Mouse (Mus musculus) stomach, embryonic 14.5 days (tissue): ENCODE measurements at regions not wholly inside any gene's neighbourhood (a gene's known extent, or its start where the extent isn't known, plus 50 kb on each side); places are given as distances from the start of the nearest gene placed in this dataset.
"Not testable (repeated sequence)": the region's sequence is repeated elsewhere in the genome, so short reads cannot be mapped to it uniquely, and the experiment has no call there.

ENCODE experiments used
- ATAC-seq: fragments of 200-750 bp; cut with Nextera tagmentation; 2 replicates; pipeline ENCODE4 v1.8.0; 2017; ENCODE audit warnings: low read depth, moderate TSS enrichment; ENCODE audit not compliant: insufficient number of reproducible peaks, insufficient read depth, low FRiP score
- H3K27ac ChIP-seq: fragments of 300-500 bp; sonication (generic); 2 replicates; pipeline ENCODE4 v1.5.1; 2014; ENCODE audit warnings: mild to moderate bottlenecking, low read length, moderate library complexity, mixed read lengths
- H3K27me3 ChIP-seq: fragments of 300-500 bp; sonication (generic); 2 replicates; pipeline ENCODE4 v1.6.1; 2014; ENCODE audit warnings: low read length, control low read depth, mixed read lengths; ENCODE audit not compliant: control insufficient read depth, insufficient read depth
- H3K36me3 ChIP-seq: fragments of 300-500 bp; sonication (generic); 2 replicates; pipeline ENCODE4 v1.6.1; 2014; ENCODE audit warnings: mild to moderate bottlenecking, control low read depth, low read length, moderate library complexity, mixed read lengths; ENCODE audit not compliant: control insufficient read depth, insufficient read depth
- H3K4me1 ChIP-seq: fragments of 300-500 bp; sonication (generic); 2 replicates; pipeline ENCODE4 v1.6.1; 2014; ENCODE audit warnings: low read length, control low read depth, mixed read lengths; ENCODE audit not compliant: control insufficient read depth, insufficient read depth
- H3K4me2 ChIP-seq: fragments of 300-500 bp; sonication (generic); replicated peaks from 2 replicates; pipeline ENCODE4 v1.6.1; 2014; ENCODE audit warnings: low read depth, low read length, control low read depth
- H3K4me3 ChIP-seq: fragments of 300-500 bp; sonication (generic); 2 replicates; pipeline ENCODE4 v1.5.1; 2014; ENCODE audit warnings: low read depth, low read length, control low read depth
- H3K9ac ChIP-seq: fragments of 300-500 bp; sonication (generic); replicated peaks from 2 replicates; pipeline ENCODE4 v1.6.1; 2014; ENCODE audit warnings: low read depth, mild to moderate bottlenecking, control low read depth, low read length, moderate library complexity, mixed read lengths
- H3K9me3 ChIP-seq: fragments of 300-500 bp; sonication (generic); 2 replicates; pipeline ENCODE4 v1.6.1; 2016; ENCODE audit warnings: low read depth, low read length, control low read depth; ENCODE audit not compliant: control insufficient read depth
- WGBS: fragments of 180-500 bp; shearing (Covaris S2); extraction: QIAGEN DNeasy Blood & Tissue Kit; methylation state at CpG from one replicate; pipeline ENCODE4 v1.1.7; 2014; 5-methylcytosine and 5-hydroxymethylcytosine counted together

- no peak for ATAC-seq
- no peaks in the 10 kb centered on the region for H3K9me3 ChIP-seq
- no peaks in the 10 kb centered on the region for H3K36me3 ChIP-seq
- no peak overlapping the region for H3K27ac ChIP-seq
- H3K27me3 ChIP-seq, result no peaks in the 10 kb centered on the region
- no peak overlapping the region for H3K4me3 ChIP-seq
- peaks cover 13% of the 10 kb centered on the region for H3K4me1 ChIP-seq
- H3K9ac ChIP-seq, result no peak overlapping the region
- H3K4me2 ChIP-seq, result no peak overlapping the region
- WGBS, result 12% methylated on average over 8 of the region's 8 CpGs
Measured at GRCm38 (mm10) chr5:4326309-4327014, 134.3 kb downstream of the Mterf1b start.

- Histone ChIP-seq H3K27ac (no peak overlapping the region), H3K4me1 (no peaks in the 10 kb centered on the region), H3K9ac (no peak overlapping the region), H3K4me2 (no peak overlapping the region), H3K9me3 (no peaks in the 10 kb centered on the region), H3K4me3 (no peak overlapping the region), H3K36me3 (no peaks in the 10 kb centered on the region), H3K27me3 (no peaks in the 10 kb centered on the region)
- WGBS, result 58% methylated on average over 5 of the region's 5 CpGs
- no peak for ATAC-seq
Measured at GRCm38 (mm10) chr5:4335683-4336082, 143.5 kb downstream of the Mterf1b start.

DNA sequence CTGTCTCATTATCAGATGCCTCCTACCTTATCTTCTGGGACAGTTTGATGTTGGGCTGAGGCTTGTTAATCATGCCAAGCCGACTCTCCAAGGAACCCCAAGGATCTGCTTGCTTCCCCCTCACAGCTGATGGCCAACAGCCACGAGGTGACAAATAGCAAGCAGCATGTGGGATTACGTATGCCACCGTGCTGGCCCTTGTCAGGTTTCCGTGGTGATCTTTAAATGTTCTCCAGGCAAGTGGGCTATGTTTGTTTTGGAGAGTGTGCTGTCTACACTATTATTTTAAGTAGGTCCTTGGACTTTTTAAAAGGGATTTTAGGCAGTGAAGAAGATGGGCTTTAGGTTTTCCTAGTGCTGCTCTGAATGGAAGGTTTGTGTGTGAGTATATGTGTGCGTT is 149.8 kb downstream of the Mterf1b start:
- Histone ChIP-seq H3K4me2 (no peak overlapping the region), H3K9ac (no peak overlapping the region), H3K36me3 (no peaks in the 10 kb centered on the region), H3K27me3 (no peaks in the 10 kb centered on the region), H3K4me1 (no peaks in the 10 kb centered on the region), H3K9me3 (no peaks in the 10 kb centered on the region), H3K4me3 (no peak overlapping the region), H3K27ac (no peak overlapping the region)
- WGBS, result 30% methylated on average over 6 of the region's 6 CpGs
- no peak for ATAC-seq

- Histone ChIP-seq H3K9me3 (no peaks in the 10 kb centered on the region), H3K4me2 (no peak overlapping the region), H3K9ac (no peak overlapping the region), H3K27ac (no peak overlapping the region), H3K27me3 (no peaks in the 10 kb centered on the region), H3K36me3 (no peaks in the 10 kb centered on the region), H3K4me3 (no peak overlapping the region), H3K4me1 (no peaks in the 10 kb centered on the region)
- 89% methylated on average over 2 of the region's 2 CpGs for WGBS
- no peak for ATAC-seq
Measured at GRCm38 (mm10) chr5:4344458-4344857, 152.3 kb downstream of the Mterf1b start.

DNA sequence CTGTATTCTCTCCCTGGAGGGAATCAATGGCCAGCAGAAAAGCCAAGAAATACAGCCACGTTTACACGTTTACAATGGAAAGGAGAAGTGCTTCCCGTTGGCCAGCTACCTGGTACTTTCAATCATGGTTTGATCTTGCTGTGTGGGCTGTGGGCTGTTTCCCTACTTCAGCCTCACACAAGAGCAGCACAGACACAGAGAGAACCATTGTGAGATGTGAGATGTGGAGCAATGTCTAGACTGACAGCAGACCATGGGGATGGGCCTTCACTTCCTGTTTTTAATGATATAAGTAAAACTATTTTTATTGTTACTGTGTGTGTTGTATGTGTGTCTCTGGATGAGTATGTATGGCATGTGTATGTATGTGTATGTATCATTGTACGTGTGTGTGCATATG is 156.2 kb downstream of the Mterf1b start:
- no peak overlapping the region for H3K4me2 ChIP-seq
- ATAC-seq, result no peak
- no peaks in the 10 kb centered on the region for H3K4me1 ChIP-seq
- H3K36me3 ChIP-seq, result no peaks in the 10 kb centered on the region
- no peaks in the 10 kb centered on the region for H3K9me3 ChIP-seq
- no peak overlapping the region for H3K9ac ChIP-seq
- 87% methylated on average over 4 of the region's 4 CpGs for WGBS
- H3K27me3 ChIP-seq, result no peaks in the 10 kb centered on the region
- H3K4me3 ChIP-seq, result no peak overlapping the region
- no peak overlapping the region for H3K27ac ChIP-seq

DNA sequence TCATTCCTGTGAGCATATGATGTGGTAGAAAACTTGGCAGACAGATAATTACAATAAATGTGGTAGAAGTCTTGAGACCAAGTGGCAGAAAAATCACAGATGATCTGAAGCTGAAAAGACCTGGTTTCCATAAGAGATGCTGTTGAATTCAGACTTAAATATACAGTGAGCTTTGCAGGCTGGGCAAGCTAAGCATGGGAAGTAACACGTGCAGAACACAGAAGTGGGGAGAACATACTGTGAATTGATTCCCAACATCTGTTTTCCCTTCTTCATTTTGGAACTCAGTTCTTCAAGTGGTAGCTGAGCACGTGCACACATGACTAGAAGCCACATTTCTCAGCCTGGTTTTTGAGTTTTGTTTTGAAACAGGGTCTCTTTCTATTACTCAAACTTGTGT is 157.8 kb downstream of the Mterf1b start:
- Histone ChIP-seq H3K4me3 (no peak overlapping the region), H3K4me2 (no peak overlapping the region), H3K9me3 (no peaks in the 10 kb centered on the region), H3K27me3 (no peaks in the 10 kb centered on the region), H3K27ac (no peak overlapping the region), H3K9ac (no peak overlapping the region), H3K36me3 (no peaks in the 10 kb centered on the region), H3K4me1 (no peaks in the 10 kb centered on the region)
- WGBS, result 73% methylated on average over 2 of the region's 2 CpGs
- no peak for ATAC-seq

DNA sequence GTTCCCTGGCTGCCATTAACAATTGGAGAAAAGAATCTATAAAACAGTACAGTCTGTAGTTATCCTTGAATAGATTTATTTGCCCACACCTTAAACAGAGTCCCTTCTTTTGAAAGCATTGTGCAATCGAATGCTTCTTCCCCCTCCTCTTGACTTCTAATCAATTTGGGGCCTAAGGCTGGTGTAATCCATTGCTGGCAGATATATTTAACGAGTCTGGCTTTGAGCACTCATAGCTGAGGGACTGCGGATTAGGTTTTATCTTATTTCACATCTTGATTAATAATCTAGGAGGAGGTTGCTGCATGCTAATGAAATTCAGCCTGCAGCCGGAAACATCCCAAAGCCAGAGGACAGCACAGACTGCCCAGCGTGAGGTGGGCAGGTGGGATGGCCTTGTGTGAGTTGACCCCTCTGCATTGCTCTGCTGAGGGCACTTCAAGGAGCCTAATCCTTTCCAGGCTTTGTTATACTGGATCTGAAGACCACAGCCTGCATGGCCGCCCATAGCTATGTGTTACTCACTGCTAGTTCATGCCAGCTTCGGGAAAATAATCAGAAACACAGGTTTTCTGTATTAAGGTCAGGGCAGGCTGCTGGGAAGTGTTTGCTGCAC is 163.6 kb downstream of the Mterf1b start:
- Histone ChIP-seq H3K27me3 (no peaks in the 10 kb centered on the region), H3K9me3 (no peaks in the 10 kb centered on the region), H3K27ac (no peak overlapping the region), H3K9ac (no peak overlapping the region), H3K4me1 (0 out of 2 replicates have a peak, but pooled peaks cover 4% of the 10 kb centered on the region), H3K4me3 (no peak overlapping the region), H3K36me3 (no peaks in the 10 kb centered on the region), H3K4me2 (no peak overlapping the region)
- 57% methylated on average over 7 of the region's 7 CpGs for WGBS
- no peak for ATAC-seq

DNA sequence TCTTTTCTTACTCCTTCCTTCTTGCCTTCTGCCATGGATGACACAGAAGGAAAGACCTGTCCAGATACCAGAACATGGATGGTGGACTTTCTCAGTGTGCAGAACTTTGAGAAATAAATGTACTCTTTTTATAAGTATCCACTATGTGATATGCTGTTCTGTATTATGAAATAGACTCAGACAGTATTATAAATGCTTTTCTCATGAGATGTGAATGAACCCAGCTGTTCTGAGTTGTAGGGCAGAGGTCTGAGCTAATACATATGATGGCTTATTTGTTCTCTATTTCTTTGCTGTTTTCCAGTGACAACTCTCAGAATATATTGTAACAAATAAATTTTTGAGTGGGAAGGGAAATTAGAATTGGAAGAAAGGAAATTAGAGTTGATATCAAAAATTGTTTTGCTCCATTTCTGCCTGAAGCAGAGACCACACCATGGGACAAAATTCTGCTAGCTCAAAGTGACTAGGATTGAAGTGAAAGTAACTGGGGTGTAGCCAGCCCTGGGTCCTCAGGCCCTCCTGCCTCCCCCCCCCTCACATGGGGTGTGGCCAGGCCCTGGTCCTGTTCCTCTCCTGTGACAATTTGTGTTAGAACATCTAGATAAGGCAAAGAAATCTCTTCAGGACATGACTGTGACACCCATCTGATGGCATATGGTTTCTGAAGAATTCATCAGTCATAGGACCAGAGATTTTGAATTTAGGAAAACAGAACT is 164.5 kb downstream of the Mterf1b start:
- H3K4me1 ChIP-seq, H3K27me3 ChIP-seq, H3K9me3 ChIP-seq, ATAC-seq, H3K4me2 ChIP-seq, H3K9ac ChIP-seq, H3K27ac ChIP-seq, H3K4me3 ChIP-seq, H3K36me3 ChIP-seq: not testable (repeated sequence)
